Mouse (Mus musculus): ENCODE results near the gene Lama1.

Gene Lama1

DNA sequence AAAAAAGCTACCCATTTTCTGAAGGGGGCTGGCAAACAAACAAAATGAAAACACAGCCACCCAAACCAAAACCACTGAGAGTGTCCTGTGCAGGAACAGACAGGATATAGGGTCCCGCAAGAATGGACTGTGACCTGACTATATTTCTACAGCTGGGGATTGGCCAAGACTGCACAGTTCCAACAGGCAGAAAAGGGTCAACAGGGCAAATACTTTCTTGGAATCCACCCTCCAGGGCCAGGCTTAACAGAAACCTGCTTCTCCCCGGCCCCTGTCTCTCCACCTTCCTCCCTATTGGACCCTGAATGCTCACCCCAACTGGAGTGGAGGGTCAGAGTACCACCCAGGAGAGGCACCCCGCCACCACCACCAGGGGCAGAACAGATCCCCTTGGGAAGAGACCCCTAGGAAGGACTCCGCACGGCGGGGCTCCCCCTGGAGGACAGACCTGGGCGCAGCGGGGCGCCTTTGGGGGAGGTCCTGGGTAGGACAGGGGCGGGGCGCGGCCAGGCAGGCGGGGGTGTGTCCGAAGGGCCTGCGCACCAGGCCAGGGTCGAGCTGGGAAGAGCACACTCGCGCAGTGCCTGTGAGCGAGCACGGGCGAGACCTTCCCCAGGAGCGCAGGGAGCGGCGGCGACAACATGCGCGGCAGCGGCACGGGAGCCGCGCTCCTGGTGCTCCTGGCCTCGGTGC, at the start of gene Lama1:
Lama1 (plus strand) TSS at position 566 of the 693 bp plus-strand sequence.
- peak; percentile 11 for DNase-seq (ENCODE audit: extremely low read depth, insufficient read length, low spot score)

- no peak for DNase-seq (ENCODE audit: extremely low read depth, insufficient read length, low spot score)
Measured at GRCm38 (mm10) chr17:67651506-67651905, 45.6 kb upstream of the Lama1 start.

- DNase-seq (ENCODE audit: extremely low read depth, insufficient read length, low spot score): no peak
Measured at GRCm38 (mm10) chr17:67664299-67664698, 32.8 kb upstream of the Lama1 start.

GRCm38 (mm10) chr17:67666981-67667380, 30.1 kb upstream of the Lama1 start:
- no peak for DNase-seq (ENCODE audit: extremely low read depth, insufficient read length, low spot score)

- no peak for DNase-seq (ENCODE audit: extremely low read depth, insufficient read length, low spot score)
Measured at GRCm38 (mm10) chr17:67667981-67668380, 29.1 kb upstream of the Lama1 start.

- DNase-seq (ENCODE audit: extremely low read depth, insufficient read length, low spot score): no peak
Measured at GRCm38 (mm10) chr17:67678576-67678975, 18.5 kb upstream of the Lama1 start.

DNA sequence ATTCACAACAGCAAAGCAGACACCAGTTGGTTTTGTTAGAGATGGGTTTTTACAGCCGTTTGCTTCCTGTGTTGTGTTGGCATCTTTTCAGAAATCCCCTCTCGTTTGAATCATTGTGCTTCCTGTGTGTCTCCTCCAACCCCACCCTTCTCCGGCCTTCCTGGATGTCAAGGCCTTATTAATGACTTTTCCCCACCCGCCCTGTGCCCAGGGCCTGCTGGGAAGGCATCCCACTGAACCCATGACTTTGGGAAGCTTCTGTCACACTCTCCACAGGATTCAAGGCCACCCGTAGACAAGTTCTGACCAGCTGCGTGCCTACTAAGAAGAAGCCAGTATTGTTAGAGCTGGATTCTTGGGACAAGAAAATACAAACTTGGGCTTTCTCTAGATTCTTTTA, 16.0 kb upstream of the Lama1 start:
- DNase-seq (ENCODE audit: extremely low read depth, insufficient read length, low spot score): no peak

- no peak for DNase-seq (ENCODE audit: extremely low read depth, insufficient read length, low spot score)
Measured at GRCm38 (mm10) chr17:67685022-67685743, 11.9 kb upstream of the Lama1 start.

DNA sequence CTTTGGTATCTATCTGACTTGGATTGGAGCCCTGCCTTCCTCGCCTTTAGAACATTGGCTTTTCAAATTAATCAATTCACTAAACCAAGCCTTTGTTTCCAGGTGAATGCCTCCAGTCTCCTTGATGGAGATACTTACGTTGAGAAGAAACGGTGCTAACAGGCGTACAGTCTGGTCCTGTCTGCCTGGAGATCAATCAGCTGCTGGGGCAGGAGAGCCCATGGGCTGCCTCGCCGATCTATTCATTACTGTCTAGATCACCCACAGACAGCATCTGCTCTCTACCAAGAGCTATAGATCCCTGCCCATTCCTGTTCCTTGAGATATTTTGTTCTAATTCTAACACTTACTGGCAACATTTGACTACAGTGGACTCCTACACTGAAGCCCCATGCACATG, 9.6 kb upstream of the Lama1 start:
- no peak for DNase-seq (ENCODE audit: extremely low read depth, insufficient read length, low spot score)

DNA sequence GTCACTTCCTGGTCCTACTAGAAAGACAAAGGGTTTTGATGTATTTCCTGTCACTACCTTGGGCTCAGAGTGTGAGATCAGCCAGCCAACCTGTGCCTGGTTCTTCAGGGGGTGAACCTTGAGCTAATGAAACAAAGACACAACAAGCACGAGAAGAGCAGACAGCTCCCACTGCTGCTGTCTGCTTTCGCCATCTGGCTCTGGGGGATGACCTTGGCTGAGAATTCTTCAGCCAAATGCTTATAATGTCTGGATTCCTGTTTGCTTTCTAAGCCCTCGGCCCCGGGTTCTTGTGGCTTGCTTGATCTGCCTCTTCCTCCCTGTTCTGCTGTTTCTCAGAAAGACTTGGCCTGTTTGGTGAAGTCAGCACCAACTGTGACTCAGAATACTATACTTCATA, 6.4 kb upstream of the Lama1 start:
- no peak for DNase-seq (ENCODE audit: extremely low read depth, insufficient read length, low spot score)

DNA sequence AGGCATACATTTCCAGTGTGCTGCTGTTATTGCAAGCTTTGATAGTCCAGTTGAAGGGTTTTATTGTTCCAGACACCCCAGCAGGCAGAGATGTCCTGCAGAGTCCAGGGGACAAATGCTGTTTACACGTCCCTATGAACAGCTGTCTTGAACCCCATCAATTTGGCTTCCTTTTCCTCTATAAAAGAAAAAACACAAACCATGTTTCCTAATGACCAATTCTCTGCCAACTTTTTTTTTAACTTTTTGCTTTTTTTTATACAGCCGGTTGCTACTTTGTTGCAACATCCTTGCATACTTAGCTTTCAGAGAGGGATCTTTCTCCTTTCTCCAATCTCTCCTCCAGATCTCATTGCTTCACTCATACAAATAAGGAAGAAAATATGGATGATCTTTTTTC, 4.4 kb upstream of the Lama1 start:
- DNase-seq (ENCODE audit: extremely low read depth, insufficient read length, low spot score): no peak

GRCm38 (mm10) chr17:67693861-67694260, 3.2 kb upstream of the Lama1 start:
- DNase-seq (ENCODE audit: extremely low read depth, insufficient read length, low spot score): no peak

DNA sequence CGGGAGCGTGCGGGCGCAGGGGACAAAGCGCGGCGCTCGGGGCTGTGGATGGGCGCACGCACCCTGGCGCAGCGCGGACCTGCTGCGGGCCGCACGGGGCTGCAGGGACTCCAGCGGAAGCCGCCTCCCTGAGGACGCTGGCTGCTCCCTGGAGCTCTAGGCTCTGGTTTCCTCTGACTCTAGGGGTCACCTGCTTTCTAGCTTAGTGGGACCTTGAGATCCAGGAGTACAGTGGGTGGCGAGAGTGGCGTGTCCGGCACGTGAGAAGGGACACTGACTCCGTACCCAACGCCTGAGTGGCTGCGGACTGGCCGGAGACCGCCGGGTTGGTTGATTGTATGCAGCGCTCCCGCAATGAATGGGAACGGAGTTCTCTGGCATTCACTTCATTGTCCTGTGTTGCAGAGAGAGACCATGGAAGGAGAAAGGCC, 417 bp downstream of the Lama1 start:
- no peak for DNase-seq (ENCODE audit: extremely low read depth, insufficient read length, low spot score)

- no peak for DNase-seq (ENCODE audit: extremely low read depth, insufficient read length, low spot score)
Measured at GRCm38 (mm10) chr17:67698301-67698700, 1.2 kb downstream of the Lama1 start.

DNA sequence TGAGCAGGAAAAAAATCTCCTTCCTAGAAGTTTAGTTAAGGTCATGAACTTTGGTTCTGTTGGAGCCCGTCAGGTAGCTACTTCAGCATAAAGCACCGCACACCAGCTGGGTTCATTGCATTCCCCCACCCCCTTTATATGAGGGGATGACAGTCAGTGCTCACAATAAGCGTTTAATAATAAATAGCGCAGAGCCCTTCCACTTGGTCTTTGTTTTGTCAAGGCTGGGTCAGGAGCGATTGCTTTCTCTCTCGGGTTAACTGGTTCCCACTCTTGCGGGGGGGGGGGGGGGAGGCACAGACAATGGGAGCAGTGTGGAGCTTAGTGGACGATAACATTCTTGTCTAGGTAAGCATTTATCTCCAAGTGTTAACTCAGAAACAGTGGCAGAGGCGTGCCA, 4.7 kb downstream of the Lama1 start:
- no peak for DNase-seq (ENCODE audit: extremely low read depth, insufficient read length, low spot score)

DNA sequence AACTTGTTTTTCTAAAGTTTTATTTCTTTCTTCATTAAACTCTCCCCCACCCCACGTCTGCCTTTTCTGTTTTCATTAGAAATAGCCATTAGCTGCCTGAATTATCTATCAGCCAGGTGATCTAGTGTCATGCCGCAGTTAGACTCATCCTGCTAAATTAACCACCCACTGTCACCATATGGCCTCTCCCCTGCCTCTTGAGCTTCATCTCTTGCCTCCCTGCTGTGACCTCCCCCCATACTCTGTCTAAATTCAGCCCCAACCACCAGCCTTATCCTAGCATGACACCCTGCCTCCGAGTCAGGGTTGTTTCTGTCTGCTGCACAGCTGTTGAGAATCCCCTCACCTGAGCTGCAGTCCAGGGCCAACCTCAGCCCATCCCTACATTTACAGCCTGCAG, 5.9 kb downstream of the Lama1 start:
- no peak for DNase-seq (ENCODE audit: extremely low read depth, insufficient read length, low spot score)

- no peak for DNase-seq (ENCODE audit: extremely low read depth, insufficient read length, low spot score)
Measured at GRCm38 (mm10) chr17:67705035-67705769, 8.1 kb downstream of the Lama1 start.

DNA sequence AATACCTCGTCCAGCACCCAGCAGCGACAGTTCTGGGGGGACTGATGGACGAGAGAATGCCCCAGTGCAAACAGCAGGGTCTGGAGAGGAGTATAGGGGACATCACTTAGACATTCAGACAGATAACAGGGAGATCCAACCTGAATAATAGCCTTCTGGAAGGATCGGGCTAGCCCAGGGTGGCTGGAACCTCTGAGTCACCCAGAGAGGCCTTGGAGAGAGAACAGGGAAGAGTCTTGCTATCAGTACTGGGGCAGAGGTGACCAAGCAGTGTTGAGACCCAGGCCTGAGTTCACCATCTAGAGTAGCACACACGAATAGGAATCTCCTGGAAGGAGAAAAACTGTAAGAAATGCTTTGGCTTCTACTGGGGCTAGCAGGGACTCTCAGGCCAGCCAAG, 9.3 kb downstream of the Lama1 start:
- no peak for DNase-seq (ENCODE audit: extremely low read depth, insufficient read length, low spot score)

GRCm38 (mm10) chr17:67707793-67708364, 10.8 kb downstream of the Lama1 start:
- no peak for DNase-seq (ENCODE audit: extremely low read depth, insufficient read length, low spot score)

- no peak for DNase-seq (ENCODE audit: extremely low read depth, insufficient read length, low spot score)
Measured at GRCm38 (mm10) chr17:67710377-67710781, 13.3 kb downstream of the Lama1 start.

GRCm38 (mm10) chr17:67711361-67711760, 14.3 kb downstream of the Lama1 start:
- DNase-seq (ENCODE audit: extremely low read depth, insufficient read length, low spot score): no peak
